Mouse (Mus musculus): ENCODE measurements around the gene Dhx38.

DNA sequence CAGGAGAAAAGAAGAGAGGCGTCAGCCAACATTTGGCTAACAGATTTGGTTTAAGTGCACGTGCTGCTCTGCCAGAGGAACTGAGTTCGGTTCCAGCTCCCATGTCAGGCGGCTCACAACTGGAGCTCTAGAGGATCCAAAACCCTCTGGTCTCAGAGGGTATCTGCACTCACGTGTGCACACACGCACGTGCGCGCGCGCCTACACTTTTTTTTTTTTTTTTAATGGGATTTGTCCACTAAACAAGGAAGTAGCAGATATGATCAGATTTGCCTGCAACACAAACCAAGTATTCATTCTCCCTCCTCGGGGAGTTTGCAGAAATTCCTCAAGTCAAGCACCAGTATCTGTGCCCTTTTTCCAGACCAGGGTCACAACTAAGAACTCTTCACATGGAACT, 42.0 kb upstream of the Dhx38 start:
- TF ChIP-seq CTCF (IDR thresholded peaks at IDR 0.05; ENCODE audit: low read depth) (no peak), EP300 (IDR thresholded peaks at IDR 0.05; ENCODE audit: low read depth) (no peak)

Measured in liver, postnatal 0 days (tissue).